In the genomic region with DNA sequence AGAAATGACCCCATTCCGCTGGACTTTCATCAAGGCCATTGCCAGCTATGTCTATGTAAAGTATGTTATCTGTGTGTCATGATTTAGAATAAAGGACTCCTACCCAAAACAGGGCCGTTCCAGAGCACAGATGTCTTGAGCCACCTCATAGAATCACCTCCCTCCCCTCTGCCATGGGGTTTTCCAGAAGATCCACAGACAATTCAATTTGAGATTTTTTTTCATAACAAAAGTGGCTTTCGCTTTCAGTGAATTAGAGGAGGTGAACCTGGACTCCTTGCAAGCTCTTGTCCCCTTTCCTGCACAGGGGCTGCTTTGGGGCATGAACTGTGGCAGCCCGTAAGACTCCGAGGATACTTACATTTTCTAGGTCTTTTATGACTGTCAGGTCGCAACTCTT, we compare ENCODE assay signal across 12 mouse cellular contexts.
"Had no signal": no experiment of that assay in that cellular context is flagged by ENCODE, and none has a peak within 500 bp of the region (broad histone marks: within the 10 kb centered on the region; RNA-seq: fewer than 3 reads in every experiment).

No protein-coding gene starts in this region.

- H3K4me1 ChIP-seq: intestine, embryonic 15.5 days; midbrain, embryonic 13.5 days had no signal

- H3K4me2 ChIP-seq: intestine, embryonic 15.5 days; limb, embryonic 12.5 days; midbrain, embryonic 13.5 days had no signal

- H3K27me3 ChIP-seq: intestine, embryonic 15.5 days; limb, embryonic 12.5 days; midbrain, embryonic 13.5 days had no signal

- ATAC-seq: intestine, embryonic 15.5 days; midbrain, embryonic 13.5 days had no signal

- H3K9ac ChIP-seq: intestine, embryonic 15.5 days; limb, embryonic 12.5 days; midbrain, embryonic 13.5 days had no signal

- H3K9me3 ChIP-seq: intestine, embryonic 15.5 days; limb, embryonic 12.5 days; midbrain, embryonic 13.5 days had no signal

- H3K27ac ChIP-seq: intestine, embryonic 15.5 days; layer of hippocampus, adult 2 months; limb, embryonic 12.5 days; midbrain, embryonic 13.5 days; stomach, postnatal 0 days had no signal

- H3K36me3 ChIP-seq: intestine, embryonic 15.5 days had no signal

- DNase-seq: kidney, adult 18-20 months; kidney, postnatal 10 days; kidney, postnatal 4 days; lung, adult 18-20 months; lung, postnatal 10 days; right cerebral cortex, postnatal 25 days; thymus, postnatal 14 days had no signal

- H3K4me3 ChIP-seq: intestine, embryonic 15.5 days; layer of hippocampus, adult 2 months; limb, embryonic 12.5 days; midbrain, embryonic 13.5 days had no signal
